8 mouse cellular contexts compared by ENCODE assay signal in genomic region chr7:79594854-79595253, GRCm38 (mm10). TPM values are rescaled to one million over a fixed set of nuclear protein-coding genes. Genes with fewer than 3 reads are reported as not detected.
DNase-seq lines count a peak whose midpoint lies in the region; ATAC-seq lines count a peak whose summit lies in the region.

No protein-coding gene starts in this region.

- H3K27me3 ChIP-seq in midbrain, embryonic 15.5 days (replicated peaks) = peaks cover 31% of the 10 kb centered on the region

- H3K27ac ChIP-seq in midbrain, embryonic 15.5 days = no peak overlapping the region

- 12% methylated on average over 7 of the region's 7 CpGs for WGBS in midbrain, embryonic 15.5 days

- H3K9ac ChIP-seq in midbrain, embryonic 15.5 days = no peak overlapping the region

- peak; percentile 27; the same call in 1 of the 2 replicates for ATAC-seq in midbrain, embryonic 15.5 days (replicated peaks)

- H3K36me3 ChIP-seq in midbrain, embryonic 15.5 days (replicated peaks) = no peaks in the 10 kb centered on the region

- H3K4me1 ChIP-seq in midbrain, embryonic 15.5 days = peaks cover 37% of the 10 kb centered on the region

- peak; percentile 65 for DNase-seq in A20 (ENCODE audit: low read depth, low spot score)
- DNase-seq in T-cell, adult 2 months (ENCODE audit: low spot score) = peak; percentile 23
- DNase-seq in cerebellum, postnatal 25 days = peak; percentile 84 to 88
- DNase-seq in frontal cortex, postnatal 25 days (ENCODE audit: low spot score in 2 of 2) = peak; percentile 63 to 82
- DNase-seq in kidney, adult 11 months = peak; percentile 36
- DNase-seq in left cerebral cortex, postnatal 14 days (ENCODE audit: low spot score in 2 of 2) = peak; percentile 79 to 84
- peak; percentile 26 to 78 for DNase-seq in spleen, postnatal 4 days (ENCODE audit: low spot score in 2 of 2)

- H3K4me2 ChIP-seq in midbrain, embryonic 15.5 days = no peak overlapping the region

- H3K4me3 ChIP-seq in midbrain, embryonic 15.5 days = no peak overlapping the region

- H3K9me3 ChIP-seq in midbrain, embryonic 15.5 days = no peaks in the 10 kb centered on the region

- intact Hi-C loops in left cerebral cortex, postnatal 14 days (cut with DNase I) = loop anchor here (1.0 kb wide), 1 partner anchor 99 kb away; no protein-coding TSS in a partner anchor

RNA-seq across cellular contexts. Expression of gene Rhcg, which starts 22.6 kb away (rescaled TPM):
- 1 to 10 TPM; 1.7 to 3.0 TPM for total RNA-seq in left cerebral cortex, postnatal 14 days (2021)
- 1.9 and 2.1 TPM in 2 replicates for polyA plus RNA-seq in midbrain, embryonic 15.5 days (2015; fragmentation: Nextera tagmentation; extraction: Ambion mirVana)

Comparison
In these comparisons a context has a peak if more than half of its experiments do, and no peak if none do; other contexts are left out.
1. DNase-seq: peak in every context shown above with its lines; median percentile 86 in cerebellum, postnatal 25 days; 82 in left cerebral cortex, postnatal 14 days; 72 in frontal cortex, postnatal 25 days; 65 in A20; 52 in spleen, postnatal 4 days; 36 in kidney, adult 11 months; 23 in T-cell, adult 2 months.